Mouse (Mus musculus): Measurements from ENCODE around the gene Fez1. TPM values are rescaled to one million over a fixed set of nuclear protein-coding genes. Genes with fewer than 3 reads are reported as not detected.
A peak's percentile ranks its signal among the peaks of the same experiment; 100 is the strongest.

Gene Fez1
- polyA plus RNA-seq (2011; ENCODE audit: insufficient read length, low read depth, missing spikeins) = 32.8 and 69.4 TPM in 2 replicates

GRCm38 (mm10) chr9:36821644-36822000, at the start of gene Fez1:
TSS of gene Fez1 (plus strand) at chr9:36821864.
- Histone ChIP-seq H3K4me3 (ENCODE audit: insufficient read depth, low read length) (no peak within 1 kb of the TSS), H3K4me1 (ENCODE audit: control insufficient read depth, insufficient read depth, low read length) (peaks cover 3% of the 10 kb centered on the region; the same call in 1 of the 2 replicates), H3K27ac (ENCODE audit: insufficient read depth, low read length) (no peak within 1 kb of the TSS)
- no peak for TF ChIP-seq CTCF (IDR thresholded peaks at IDR 0.05; ENCODE audit: borderline replicate concordance, insufficient read depth, low read length)
- no peak for TF ChIP-seq POLR2A (IDR thresholded peaks at IDR 0.05; ENCODE audit: low read depth, low read length)

- Histone ChIP-seq H3K4me1 (ENCODE audit: control insufficient read depth, insufficient read depth, low read length) (no peaks in the 10 kb centered on the region), H3K27ac (ENCODE audit: insufficient read depth, low read length) (no peak overlapping the region), H3K4me3 (ENCODE audit: insufficient read depth, low read length) (no peak overlapping the region)
- TF ChIP-seq POLR2A (IDR thresholded peaks at IDR 0.05; ENCODE audit: low read depth, low read length) (no peak), CTCF (IDR thresholded peaks at IDR 0.05; ENCODE audit: borderline replicate concordance, insufficient read depth, low read length) (no peak)
Observed at GRCm38 (mm10) chr9:36783921-36784320, 37.7 kb upstream of the Fez1 start.

DNA sequence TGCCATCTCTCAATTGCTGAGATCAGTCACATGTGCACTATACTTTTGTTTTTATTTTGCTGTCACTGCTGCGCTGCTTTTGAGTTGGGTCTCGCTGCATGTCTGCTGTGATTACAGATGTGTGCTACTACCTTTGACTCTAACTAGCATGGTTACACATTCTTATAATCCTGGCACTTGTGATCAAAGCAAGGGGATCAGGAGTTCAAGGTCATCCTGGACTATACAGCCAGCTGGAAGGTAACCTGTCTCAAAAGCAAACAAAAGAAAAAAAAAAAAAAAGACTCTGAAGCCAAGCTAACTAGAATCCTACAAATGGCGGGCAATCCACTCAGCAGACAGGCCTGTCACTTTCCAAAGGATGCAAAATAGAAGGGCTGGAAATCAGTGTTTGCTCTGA, 29.5 kb upstream of the Fez1 start:
- Histone ChIP-seq H3K27ac (ENCODE audit: insufficient read depth, low read length) (no peak overlapping the region), H3K4me3 (ENCODE audit: insufficient read depth, low read length) (no peak overlapping the region), H3K4me1 (ENCODE audit: control insufficient read depth, insufficient read depth, low read length) (peaks cover 7% of the 10 kb centered on the region)
- no peak for TF ChIP-seq CTCF (IDR thresholded peaks at IDR 0.05; ENCODE audit: borderline replicate concordance, insufficient read depth, low read length)
- no peak for TF ChIP-seq POLR2A (IDR thresholded peaks at IDR 0.05; ENCODE audit: low read depth, low read length)

- Histone ChIP-seq H3K4me3 (ENCODE audit: insufficient read depth, low read length) (no peak overlapping the region), H3K4me1 (ENCODE audit: control insufficient read depth, insufficient read depth, low read length) (peaks cover 7% of the 10 kb centered on the region), H3K27ac (ENCODE audit: insufficient read depth, low read length) (no peak overlapping the region)
- TF ChIP-seq POLR2A (IDR thresholded peaks at IDR 0.05; ENCODE audit: low read depth, low read length) = no peak
- TF ChIP-seq CTCF (IDR thresholded peaks at IDR 0.05; ENCODE audit: borderline replicate concordance, insufficient read depth, low read length) = no peak
Observed at GRCm38 (mm10) chr9:36794487-36794886, 27.2 kb upstream of the Fez1 start.

GRCm38 (mm10) chr9:36795556-36795955, 26.1 kb upstream of the Fez1 start:
- Histone ChIP-seq H3K4me1 (ENCODE audit: control insufficient read depth, insufficient read depth, low read length) (peaks cover 7% of the 10 kb centered on the region), H3K4me3 (ENCODE audit: insufficient read depth, low read length) (peak overlapping the region; percentile 94), H3K27ac (ENCODE audit: insufficient read depth, low read length) (no peak overlapping the region)
- no peak for TF ChIP-seq POLR2A (IDR thresholded peaks at IDR 0.05; ENCODE audit: low read depth, low read length)
- no peak for TF ChIP-seq CTCF (IDR thresholded peaks at IDR 0.05; ENCODE audit: borderline replicate concordance, insufficient read depth, low read length)

- Histone ChIP-seq H3K4me1 (ENCODE audit: control insufficient read depth, insufficient read depth, low read length) (peaks cover 7% of the 10 kb centered on the region), H3K4me3 (ENCODE audit: insufficient read depth, low read length) (peak overlapping the region; percentile 94), H3K27ac (ENCODE audit: insufficient read depth, low read length) (no peak overlapping the region)
- TF ChIP-seq CTCF (IDR thresholded peaks at IDR 0.05; ENCODE audit: borderline replicate concordance, insufficient read depth, low read length) (no peak), POLR2A (IDR thresholded peaks at IDR 0.05; ENCODE audit: low read depth, low read length) (no peak)
Observed at GRCm38 (mm10) chr9:36796224-36796623, 25.4 kb upstream of the Fez1 start.

- Histone ChIP-seq H3K4me3 (ENCODE audit: insufficient read depth, low read length) (peak within 1 kb of the TSS; percentile 94), H3K4me1 (ENCODE audit: control insufficient read depth, insufficient read depth, low read length) (peaks cover 7% of the 10 kb centered on the region), H3K27ac (ENCODE audit: insufficient read depth, low read length) (peak within 1 kb of the TSS; percentile 56)
- TF ChIP-seq POLR2A (IDR thresholded peaks at IDR 0.05; ENCODE audit: low read depth, low read length) = peak; percentile 76
- no peak for TF ChIP-seq CTCF (IDR thresholded peaks at IDR 0.05; ENCODE audit: borderline replicate concordance, insufficient read depth, low read length)
Observed at GRCm38 (mm10) chr9:36796781-36797555, 24.7 kb upstream of the Fez1 start, which contains the start of gene Ei24. TSS of gene Ei24 (minus strand) at chr9:36797393.

DNA sequence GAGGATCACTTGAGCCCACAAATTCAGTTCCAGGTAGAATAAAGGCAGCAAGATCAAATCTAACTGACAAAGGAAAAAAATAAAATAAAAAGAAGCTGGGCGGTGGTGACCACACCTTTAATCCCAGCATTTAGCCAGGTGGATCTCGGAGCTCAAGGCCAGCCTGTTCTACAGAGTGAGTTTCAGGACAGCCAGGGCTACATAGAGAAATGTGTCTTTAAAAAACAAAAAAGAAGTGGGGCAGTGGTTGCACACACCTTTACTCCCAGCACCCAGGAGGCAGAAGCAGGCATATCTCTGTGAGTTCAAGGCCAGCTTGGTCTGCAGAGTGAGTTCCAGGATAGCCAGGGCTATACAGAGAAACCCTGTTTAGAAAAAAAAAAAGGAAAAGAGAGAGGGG, 19.7 kb upstream of the Fez1 start:
- no peaks in the 10 kb centered on the region for H3K4me1 ChIP-seq (ENCODE audit: control insufficient read depth, insufficient read depth, low read length)
- TF ChIP-seq CTCF (IDR thresholded peaks at IDR 0.05; ENCODE audit: borderline replicate concordance, insufficient read depth, low read length) (no peak), POLR2A (IDR thresholded peaks at IDR 0.05; ENCODE audit: low read depth, low read length) (no peak)
- no peak overlapping the region for H3K27ac ChIP-seq (ENCODE audit: insufficient read depth, low read length)
- H3K4me3 ChIP-seq (ENCODE audit: insufficient read depth, low read length) = no peak overlapping the region

- H3K27ac ChIP-seq (ENCODE audit: insufficient read depth, low read length) = no peak overlapping the region
- TF ChIP-seq CTCF (IDR thresholded peaks at IDR 0.05; ENCODE audit: borderline replicate concordance, insufficient read depth, low read length) (no peak), POLR2A (IDR thresholded peaks at IDR 0.05; ENCODE audit: low read depth, low read length) (no peak)
- no peak overlapping the region for H3K4me3 ChIP-seq (ENCODE audit: insufficient read depth, low read length)
- H3K4me1 ChIP-seq (ENCODE audit: control insufficient read depth, insufficient read depth, low read length) = no peaks in the 10 kb centered on the region
Observed at GRCm38 (mm10) chr9:36802951-36803350, 18.7 kb upstream of the Fez1 start.

DNA sequence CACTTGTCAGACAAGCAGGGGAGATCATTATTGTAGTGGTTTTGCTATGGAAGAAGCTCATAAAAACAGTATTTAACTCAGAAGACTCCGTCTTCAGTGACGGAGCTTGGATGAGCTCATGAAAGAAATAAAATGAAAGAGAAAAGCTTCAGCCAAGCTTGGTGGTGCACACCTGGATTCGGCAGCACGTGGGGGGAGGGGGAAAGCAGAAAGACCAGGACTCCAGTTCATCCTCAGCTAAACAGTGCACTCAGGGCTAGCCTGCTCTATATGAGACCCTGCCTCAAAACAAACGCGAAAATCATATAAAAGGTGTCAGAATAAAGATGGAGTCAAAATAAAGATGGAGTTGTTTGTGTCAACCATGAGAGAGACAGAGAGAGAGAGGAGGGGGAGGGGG, 18.3 kb upstream of the Fez1 start:
- no peak overlapping the region for H3K27ac ChIP-seq (ENCODE audit: insufficient read depth, low read length)
- H3K4me3 ChIP-seq (ENCODE audit: insufficient read depth, low read length) = no peak overlapping the region
- no peaks in the 10 kb centered on the region for H3K4me1 ChIP-seq (ENCODE audit: control insufficient read depth, insufficient read depth, low read length)
- no peak for TF ChIP-seq CTCF (IDR thresholded peaks at IDR 0.05; ENCODE audit: borderline replicate concordance, insufficient read depth, low read length)
- TF ChIP-seq POLR2A (IDR thresholded peaks at IDR 0.05; ENCODE audit: low read depth, low read length) = no peak
